Mouse (Mus musculus): ENCODE measurements around the gene Eif4e. TPM values are rescaled to one million over a fixed set of nuclear protein-coding genes. Genes with fewer than 3 reads are reported as not detected.
A peak's percentile ranks its signal among the peaks of the same experiment; 100 is the strongest.

Eif4e gene
- polyA plus RNA-seq, 1 experiment, result 5.4 TPM

DNA sequence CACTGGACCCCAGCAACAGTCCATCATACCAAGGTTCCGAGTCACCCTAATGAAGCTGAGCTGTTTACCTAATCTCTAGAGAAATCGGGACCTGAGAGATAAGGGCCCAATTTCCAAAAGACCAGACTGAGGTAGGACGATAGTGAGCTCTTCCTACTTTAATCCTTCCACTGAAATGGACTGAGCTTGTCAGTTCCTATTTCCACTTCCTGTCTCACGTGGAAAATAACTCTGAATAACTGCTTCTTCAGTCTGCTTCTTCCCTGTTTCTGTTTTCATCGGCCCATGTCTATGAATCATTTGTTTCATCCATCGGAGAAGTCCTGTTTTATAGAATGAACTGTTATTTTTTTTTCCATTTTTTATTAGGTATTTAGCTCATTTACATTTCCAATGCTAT, 6.8 kb upstream of the Eif4e start:
- H3K36me3 ChIP-seq (ENCODE audit: control insufficient read depth, insufficient read depth, low read length), result no peaks in the 10 kb centered on the region
- H3K4me1 ChIP-seq (ENCODE audit: control insufficient read depth, insufficient read depth, insufficient read length, low read length), result no peaks in the 10 kb centered on the region
- H3K27ac ChIP-seq (ENCODE audit: insufficient read depth, low read depth, low read length), result no peak overlapping the region
- 67% methylated on average over 6 of the region's 6 CpGs for WGBS
- H3K4me3 ChIP-seq (ENCODE audit: low read depth, low read length), result no peak overlapping the region
- no peaks in the 10 kb centered on the region for H3K27me3 ChIP-seq (ENCODE audit: control insufficient read depth, insufficient read depth, low read length)
- TF ChIP-seq CTCF (IDR thresholded peaks at IDR 0.05; ENCODE audit: extremely low read depth, insufficient read length, insufficient replicate concordance, low read depth, low read length) (no peak), POLR2A (IDR thresholded peaks at IDR 0.05; ENCODE audit: low read depth, low read length) (no peak)

DNA sequence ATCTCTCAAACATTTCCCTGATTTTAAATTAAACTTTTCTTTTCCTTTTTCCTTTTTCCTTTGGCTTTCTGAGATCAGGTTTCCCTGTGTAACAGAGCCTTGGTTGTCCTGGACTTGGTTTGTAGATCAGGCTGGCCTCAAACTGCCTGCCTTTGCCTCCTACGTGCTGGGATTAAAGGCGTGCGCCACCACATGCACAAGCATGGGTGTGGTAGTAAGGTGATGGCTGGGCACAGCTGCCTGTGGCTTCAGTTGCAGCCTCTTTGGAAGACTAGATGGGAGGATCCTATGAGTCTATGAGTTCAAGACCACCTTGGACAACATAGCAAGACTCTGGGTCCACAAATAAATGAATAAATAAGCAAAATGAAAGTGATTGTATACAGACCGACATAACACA, 2.0 kb upstream of the Eif4e start:
- TF ChIP-seq CTCF (IDR thresholded peaks at IDR 0.05; ENCODE audit: extremely low read depth, insufficient read length, insufficient replicate concordance, low read depth, low read length) (no peak), POLR2A (IDR thresholded peaks at IDR 0.05; ENCODE audit: low read depth, low read length) (no peak)
- Histone ChIP-seq H3K27ac (ENCODE audit: insufficient read depth, low read depth, low read length) (no peak overlapping the region), H3K4me3 (ENCODE audit: low read depth, low read length) (no peak overlapping the region), H3K27me3 (ENCODE audit: control insufficient read depth, insufficient read depth, low read length) (no peaks in the 10 kb centered on the region), H3K36me3 (ENCODE audit: control insufficient read depth, insufficient read depth, low read length) (no peaks in the 10 kb centered on the region), H3K4me1 (ENCODE audit: control insufficient read depth, insufficient read depth, insufficient read length, low read length) (peaks cover 3% of the 10 kb centered on the region; the same call in 1 of the 2 replicates)
- WGBS, result 94% methylated on average over 4 of the region's 4 CpGs

DNA sequence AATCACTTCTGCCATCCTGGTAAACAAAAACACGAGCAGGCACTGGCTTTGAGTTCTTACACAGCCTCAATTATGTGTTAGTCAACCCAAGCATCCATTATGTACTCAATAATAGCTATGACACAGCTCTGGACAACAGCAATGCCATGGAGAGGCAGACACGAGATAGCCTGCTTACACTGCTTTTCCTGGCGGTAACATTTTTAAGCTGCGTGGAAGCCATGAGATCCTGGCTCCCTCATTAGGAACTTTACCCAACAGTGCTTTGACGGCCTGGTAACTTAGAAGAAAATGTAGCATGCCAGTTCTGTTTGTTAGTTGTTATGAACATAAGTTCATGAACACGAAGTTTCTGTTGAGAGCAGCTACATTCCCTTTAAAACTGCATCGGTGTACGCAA, 485 bp upstream of the Eif4e start:
- no peaks in the 10 kb centered on the region for H3K27me3 ChIP-seq (ENCODE audit: control insufficient read depth, insufficient read depth, low read length)
- TF ChIP-seq POLR2A (IDR thresholded peaks at IDR 0.05; ENCODE audit: low read depth, low read length) (no peak), CTCF (IDR thresholded peaks at IDR 0.05; ENCODE audit: extremely low read depth, insufficient read length, insufficient replicate concordance, low read depth, low read length) (no peak)
- no peak overlapping the region for H3K27ac ChIP-seq (ENCODE audit: insufficient read depth, low read depth, low read length)
- no peaks in the 10 kb centered on the region for H3K36me3 ChIP-seq (ENCODE audit: control insufficient read depth, insufficient read depth, low read length)
- no peak overlapping the region for H3K4me3 ChIP-seq (ENCODE audit: low read depth, low read length)
- peaks cover 3% of the 10 kb centered on the region; the same call in 1 of the 2 replicates for H3K4me1 ChIP-seq (ENCODE audit: control insufficient read depth, insufficient read depth, insufficient read length, low read length)
- WGBS, result 88% methylated on average over 8 of the region's 8 CpGs

DNA sequence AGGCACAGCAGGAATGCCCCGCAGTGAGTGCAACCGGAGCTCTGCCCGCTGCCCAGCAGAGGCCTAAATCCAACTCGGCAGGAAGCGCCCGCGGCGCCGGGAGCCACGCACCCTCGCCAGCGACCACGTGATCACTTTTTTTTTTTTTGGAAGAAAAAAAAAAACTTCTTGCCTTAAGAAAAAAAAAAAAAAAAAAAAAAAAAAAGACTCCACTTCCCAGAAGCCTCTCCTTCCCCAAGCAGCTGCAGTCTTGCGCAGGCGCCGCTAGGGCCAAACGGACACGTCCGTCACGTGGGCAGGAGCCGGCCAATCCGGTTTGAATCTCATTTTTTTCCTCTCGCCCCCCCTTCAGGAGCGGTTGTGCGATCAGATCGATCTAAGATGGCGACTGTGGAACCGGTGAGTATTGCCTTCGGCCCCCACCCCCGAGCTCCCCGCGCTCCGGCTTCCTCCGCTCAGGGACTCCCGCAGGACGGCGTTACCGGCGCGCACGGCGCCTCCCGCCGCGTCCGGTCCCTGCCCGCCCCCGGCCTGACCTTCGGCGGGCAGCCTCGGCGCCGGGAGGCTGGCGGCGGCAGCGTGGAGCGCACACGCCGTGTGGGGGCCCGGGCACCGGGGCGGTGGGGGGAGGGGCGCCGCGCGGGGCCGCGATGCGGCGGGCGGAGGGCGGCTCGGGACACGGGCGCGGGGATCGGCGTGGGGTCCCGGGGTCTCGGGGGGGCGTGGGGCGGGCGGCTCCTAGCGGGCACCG, 1.1 kb downstream of the Eif4e start:
- 2% methylated on average over 83 of the region's 85 CpGs for WGBS
- H3K4me1 ChIP-seq (ENCODE audit: control insufficient read depth, insufficient read depth, insufficient read length, low read length), result peaks cover 6% of the 10 kb centered on the region
- TF ChIP-seq POLR2A (IDR thresholded peaks at IDR 0.05; ENCODE audit: low read depth, low read length) (peak; percentile 93), CTCF (IDR thresholded peaks at IDR 0.05; ENCODE audit: extremely low read depth, insufficient read length, insufficient replicate concordance, low read depth, low read length) (no peak)

DNA sequence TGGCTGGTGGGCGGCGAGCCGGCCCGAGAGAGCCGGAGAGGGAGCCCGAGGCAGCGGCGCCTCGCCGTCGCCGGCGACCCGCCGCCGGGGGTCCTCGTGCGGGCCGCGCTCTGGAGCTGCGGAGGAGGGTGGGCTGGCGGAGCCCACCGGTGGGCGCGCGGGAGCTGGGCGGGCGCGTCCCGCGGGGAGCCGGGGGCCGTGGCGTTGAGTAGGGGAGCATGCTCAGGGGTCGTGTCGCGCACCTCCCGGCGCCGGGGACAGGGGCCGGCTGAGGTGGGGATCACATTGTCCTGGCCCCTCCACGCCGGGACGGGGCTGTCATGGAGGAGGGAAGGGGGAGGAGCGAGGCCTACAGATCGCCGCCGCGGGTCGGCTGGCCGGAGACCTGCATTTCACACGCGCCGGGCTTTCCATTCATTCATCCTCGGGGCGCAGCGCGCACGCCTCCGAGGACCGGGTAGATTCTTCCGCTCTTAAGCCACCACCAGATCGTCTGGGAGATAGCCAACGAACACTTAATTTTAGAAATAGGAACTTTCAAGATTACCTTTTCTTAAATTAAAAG, 1.8 kb downstream of the Eif4e start:
- Histone ChIP-seq H3K36me3 (ENCODE audit: control insufficient read depth, insufficient read depth, low read length) (no peaks in the 10 kb centered on the region), H3K27me3 (ENCODE audit: control insufficient read depth, insufficient read depth, low read length) (no peaks in the 10 kb centered on the region), H3K27ac (ENCODE audit: insufficient read depth, low read depth, low read length) (no peak overlapping the region), H3K4me1 (ENCODE audit: control insufficient read depth, insufficient read depth, insufficient read length, low read length) (peaks cover 6% of the 10 kb centered on the region), H3K4me3 (ENCODE audit: low read depth, low read length) (peak overlapping the region; percentile 71)
- TF ChIP-seq CTCF (IDR thresholded peaks at IDR 0.05; ENCODE audit: extremely low read depth, insufficient read length, insufficient replicate concordance, low read depth, low read length), result no peak
- under 1% methylated on average over 61 of the region's 64 CpGs for WGBS

More for the DNA sequence above, 1.1 kb downstream of the Eif4e start:
- no peaks in the 10 kb centered on the region for H3K27me3 ChIP-seq (ENCODE audit: control insufficient read depth, insufficient read depth, low read length)
- H3K4me3 ChIP-seq (ENCODE audit: low read depth, low read length), result peak overlapping the region; percentile 83
- peak overlapping the region; percentile 98 for H3K27ac ChIP-seq (ENCODE audit: insufficient read depth, low read depth, low read length)
- no peaks in the 10 kb centered on the region for H3K36me3 ChIP-seq (ENCODE audit: control insufficient read depth, insufficient read depth, low read length)

DNA sequence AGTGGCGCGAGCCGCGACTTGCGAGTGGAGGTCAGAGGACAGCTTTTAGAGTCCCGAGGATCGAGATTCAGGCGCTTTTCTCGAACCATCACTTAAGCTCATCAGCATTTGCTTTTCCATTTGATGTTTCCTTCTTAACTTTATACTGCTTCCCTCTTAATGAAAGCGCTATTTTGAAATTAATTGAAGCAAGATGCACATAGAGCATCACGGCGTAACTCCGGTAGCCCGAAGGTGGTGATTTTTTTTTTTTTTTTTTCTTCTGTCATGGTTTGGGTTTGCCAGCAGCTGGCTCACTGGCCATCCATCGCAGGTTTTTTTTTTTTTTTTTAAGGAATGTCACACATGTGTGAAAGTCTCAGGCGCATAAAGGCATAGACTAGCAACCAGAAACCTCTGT, 2.3 kb downstream of the Eif4e start:
- 3% methylated on average over 16 of the region's 16 CpGs for WGBS

More for the DNA sequence above, 2.3 kb downstream of the Eif4e start:
- Histone ChIP-seq H3K27me3 (ENCODE audit: control insufficient read depth, insufficient read depth, low read length) (no peaks in the 10 kb centered on the region), H3K4me1 (ENCODE audit: control insufficient read depth, insufficient read depth, insufficient read length, low read length) (peaks cover 6% of the 10 kb centered on the region), H3K27ac (ENCODE audit: insufficient read depth, low read depth, low read length) (no peak overlapping the region), H3K36me3 (ENCODE audit: control insufficient read depth, insufficient read depth, low read length) (no peaks in the 10 kb centered on the region), H3K4me3 (ENCODE audit: low read depth, low read length) (peak overlapping the region; percentile 71)
- TF ChIP-seq CTCF (IDR thresholded peaks at IDR 0.05; ENCODE audit: extremely low read depth, insufficient read length, insufficient replicate concordance, low read depth, low read length) (no peak), POLR2A (IDR thresholded peaks at IDR 0.05; ENCODE audit: low read depth, low read length) (no peak)

All from small intestine, adult 2 months (tissue).